Mouse (Mus musculus): ENCODE results near the gene Olfr52.
"Not testable (repeated sequence)": the region's sequence is repeated elsewhere in the genome, so short reads cannot be mapped to it uniquely, and the experiment has no call there.

The Olfr52 gene

DNA sequence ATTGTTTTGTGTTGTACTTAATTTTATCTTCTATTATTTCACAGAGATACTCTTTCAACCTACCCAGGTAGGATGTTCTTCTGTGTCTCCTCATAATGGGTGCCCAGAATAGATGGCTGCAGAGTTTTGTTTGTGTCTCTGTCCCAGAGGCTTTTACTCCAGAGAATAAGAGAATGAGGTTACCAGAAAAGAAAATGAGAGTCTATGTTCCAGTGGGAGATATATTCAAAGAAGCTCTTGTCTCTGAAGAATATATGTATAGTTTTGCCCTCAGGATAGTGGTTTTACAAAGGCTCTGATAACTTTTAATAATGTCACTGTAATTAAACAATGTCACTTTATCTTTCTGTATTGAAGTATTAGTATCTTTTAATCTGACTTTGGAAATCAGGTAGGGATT is at the start of gene Olfr52:
Gene Olfr52 (minus strand): TSS at position 101 of the 400 bp plus-strand sequence.
- no peak for DNase-seq (ENCODE audit: low spot score in 2 of 2)

GRCm38 (mm10) chr2:86231301-86231700 is 45.8 kb upstream of the Olfr52 start, which contains the start of gene Olfr1047:
Gene Olfr1047, minus strand, starts transcription at chr2:86231401.
- no peak for DNase-seq (ENCODE audit: low spot score in 2 of 2)

- DNase-seq (ENCODE audit: low spot score in 2 of 2) = no peak
Measured at GRCm38 (mm10) chr2:86219214-86219613, 33.7 kb upstream of the Olfr52 start, which contains the start of gene Olfr1046. Gene Olfr1046, minus strand, starts transcription at chr2:86219314.

GRCm38 (mm10) chr2:86202909-86203308 is 17.4 kb upstream of the Olfr52 start, which contains the start of gene Olfr1045:
Gene Olfr1045, minus strand, starts transcription at chr2:86203009.
- DNase-seq (ENCODE audit: low spot score in 2 of 2) = no peak

DNA sequence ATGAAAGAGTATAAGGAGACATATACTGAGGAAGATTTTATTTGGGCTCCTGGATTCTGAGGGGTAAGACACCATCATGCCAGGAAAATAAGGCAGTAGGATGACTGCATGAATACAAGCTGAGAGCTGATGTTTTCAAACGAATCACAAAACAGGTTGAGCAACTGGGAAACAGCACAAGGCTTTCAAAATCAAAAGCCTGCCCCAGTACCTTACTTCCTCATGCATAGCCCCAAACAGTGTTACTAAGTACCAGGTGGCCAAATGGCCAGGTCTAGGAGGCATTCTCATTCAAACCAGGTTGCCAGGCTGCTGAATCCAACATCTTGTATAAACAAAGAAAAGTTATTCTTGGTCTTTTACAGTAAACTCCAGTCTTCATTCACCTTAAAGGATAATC is 10.4 kb upstream of the Olfr52 start:
- DNase-seq (ENCODE audit: low spot score in 2 of 2) = no peak

- DNase-seq (ENCODE audit: low spot score in 2 of 2) = no peak
Measured at GRCm38 (mm10) chr2:86179950-86180349, 5.5 kb downstream of the Olfr52 start.

GRCm38 (mm10) chr2:86177720-86178119 is 7.8 kb downstream of the Olfr52 start, which contains the start of gene Olfr1044:
Gene Olfr1044, minus strand, starts transcription at chr2:86177820.
- no peak for DNase-seq (ENCODE audit: low spot score in 2 of 2)

- DNase-seq (ENCODE audit: low spot score in 2 of 2) = not testable (repeated sequence)
Measured at GRCm38 (mm10) chr2:86175422-86175821, 10.1 kb downstream of the Olfr52 start.

DNA sequence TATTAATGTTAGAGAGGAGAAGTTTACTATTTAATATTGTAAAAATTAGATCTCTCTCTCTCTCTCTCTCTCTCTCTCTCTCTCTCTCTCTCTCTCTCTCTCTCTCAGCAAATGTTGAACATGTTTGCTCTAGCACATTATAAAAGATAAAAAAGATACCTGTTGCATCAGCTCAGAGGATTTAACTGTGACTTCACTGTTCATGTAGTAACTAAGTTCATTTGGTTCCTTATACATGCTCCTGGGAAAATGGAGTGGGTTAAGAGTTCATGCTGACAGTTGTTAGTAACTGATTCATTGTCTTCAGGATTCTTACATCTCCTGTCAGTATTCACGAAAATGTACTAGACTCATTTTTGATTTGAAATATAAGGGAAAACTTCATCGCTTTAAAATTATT is 18.1 kb downstream of the Olfr52 start, which contains the start of gene Olfr1043:
Gene Olfr1043 (minus strand): TSS at position 101 of the 400 bp plus-strand sequence.
- DNase-seq (ENCODE audit: low spot score in 2 of 2) = no peak

DNA sequence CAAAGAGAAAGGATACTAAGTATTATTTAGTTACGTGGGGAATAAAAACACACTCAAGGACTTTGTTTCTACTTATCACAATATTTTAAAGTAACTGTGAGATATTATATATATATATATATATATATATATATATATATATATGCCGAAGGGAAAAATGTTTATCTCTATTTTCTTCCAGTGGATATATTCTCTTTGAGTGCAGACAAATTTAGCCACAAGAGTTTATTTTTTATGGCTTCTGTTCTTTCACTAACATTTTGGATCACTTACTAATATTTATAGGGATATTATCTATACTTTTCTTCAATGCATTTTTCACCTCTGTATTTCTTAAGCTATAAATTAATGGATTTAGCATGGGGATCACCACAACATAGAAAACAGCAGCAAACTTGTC is 23.7 kb downstream of the Olfr52 start, which contains the start of gene Olfr1042:
Gene Olfr1042 (minus strand): TSS at position 101 of the 400 bp plus-strand sequence.
- no peak for DNase-seq (ENCODE audit: low spot score in 2 of 2)

- no peak for DNase-seq (ENCODE audit: low spot score in 2 of 2)
Measured at GRCm38 (mm10) chr2:86146632-86147031, 38.9 kb downstream of the Olfr52 start, which contains the start of gene Olfr1040. Gene Olfr1040, minus strand, starts transcription at chr2:86146732.

DNA sequence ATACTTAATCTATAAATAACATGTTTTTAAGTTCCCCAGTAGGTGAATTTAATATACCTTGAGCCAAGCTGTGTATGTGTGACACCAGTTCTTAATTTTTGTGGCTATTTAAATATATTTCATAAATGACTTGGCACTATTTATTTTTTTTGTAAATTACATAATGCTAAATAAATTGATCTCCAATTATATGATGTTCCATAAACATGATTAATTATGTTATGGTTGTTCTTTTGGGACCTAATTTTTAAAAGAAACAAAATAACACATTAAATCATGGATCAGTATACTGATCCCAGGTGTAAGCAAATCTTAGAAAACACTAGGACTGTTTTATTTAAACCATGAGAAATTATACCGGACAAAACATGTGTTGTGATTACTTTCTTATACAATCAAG is 49.7 kb downstream of the Olfr52 start, which contains the start of gene Olfr1039:
Gene Olfr1039 (minus strand): TSS at position 101 of the 400 bp plus-strand sequence.
- DNase-seq (ENCODE audit: low spot score in 2 of 2) = no peak

Measured in heart, adult 9 months (tissue).